Mouse (Mus musculus): ENCODE measurements around the gene Bcl2l11.
A peak's percentile ranks its signal among the peaks of the same experiment; 100 is the strongest.
"Not testable (repeated sequence)": the region's sequence is repeated elsewhere in the genome, so short reads cannot be mapped to it uniquely, and the experiment has no call there.

Gene Bcl2l11

GRCm38 (mm10) chr2:128125635-128126470, at the start of gene Bcl2l11:
TSS of gene Bcl2l11 (plus strand) at chr2:128126038.
- DNase-seq (ENCODE audit: low spot score), result peak; percentile 91

- no peak for DNase-seq (ENCODE audit: low spot score)
Observed at GRCm38 (mm10) chr2:128076936-128077335, 48.9 kb upstream of the Bcl2l11 start.

GRCm38 (mm10) chr2:128078859-128079258, 47.0 kb upstream of the Bcl2l11 start:
- no peak for DNase-seq (ENCODE audit: low spot score)

GRCm38 (mm10) chr2:128079316-128079715, 46.5 kb upstream of the Bcl2l11 start:
- no peak for DNase-seq (ENCODE audit: low spot score)

- no peak for DNase-seq (ENCODE audit: low spot score)
Observed at GRCm38 (mm10) chr2:128083844-128084243, 42.0 kb upstream of the Bcl2l11 start.

GRCm38 (mm10) chr2:128084607-128085006, 41.2 kb upstream of the Bcl2l11 start:
- DNase-seq (ENCODE audit: low spot score), result no peak

GRCm38 (mm10) chr2:128085481-128085880, 40.4 kb upstream of the Bcl2l11 start:
- DNase-seq (ENCODE audit: low spot score), result no peak

- no peak for DNase-seq (ENCODE audit: low spot score)
Observed at GRCm38 (mm10) chr2:128086301-128086886, 39.4 kb upstream of the Bcl2l11 start.

- no peak for DNase-seq (ENCODE audit: low spot score)
Observed at GRCm38 (mm10) chr2:128086996-128087526, 38.8 kb upstream of the Bcl2l11 start.

GRCm38 (mm10) chr2:128087798-128088545, 37.9 kb upstream of the Bcl2l11 start:
- DNase-seq (ENCODE audit: low spot score), result no peak

- DNase-seq (ENCODE audit: low spot score), result no peak
Observed at GRCm38 (mm10) chr2:128090283-128090885, 35.5 kb upstream of the Bcl2l11 start.

- DNase-seq (ENCODE audit: low spot score), result no peak
Observed at GRCm38 (mm10) chr2:128091431-128092369, 34.1 kb upstream of the Bcl2l11 start.

GRCm38 (mm10) chr2:128092451-128092850, 33.4 kb upstream of the Bcl2l11 start:
- DNase-seq (ENCODE audit: low spot score), result no peak

- no peak for DNase-seq (ENCODE audit: low spot score)
Observed at GRCm38 (mm10) chr2:128094196-128094595, 31.6 kb upstream of the Bcl2l11 start.

- no peak for DNase-seq (ENCODE audit: low spot score)
Observed at GRCm38 (mm10) chr2:128094602-128095001, 31.2 kb upstream of the Bcl2l11 start.

GRCm38 (mm10) chr2:128095270-128095669, 30.6 kb upstream of the Bcl2l11 start:
- DNase-seq (ENCODE audit: low spot score), result no peak

- no peak for DNase-seq (ENCODE audit: low spot score)
Observed at GRCm38 (mm10) chr2:128096070-128096469, 29.8 kb upstream of the Bcl2l11 start.

GRCm38 (mm10) chr2:128098118-128098517, 27.7 kb upstream of the Bcl2l11 start:
- DNase-seq (ENCODE audit: low spot score), result not testable (repeated sequence)

- no peak for DNase-seq (ENCODE audit: low spot score)
Observed at GRCm38 (mm10) chr2:128102086-128102485, 23.8 kb upstream of the Bcl2l11 start.

GRCm38 (mm10) chr2:128104815-128105214, 21.0 kb upstream of the Bcl2l11 start:
- DNase-seq (ENCODE audit: low spot score), result no peak

GRCm38 (mm10) chr2:128105651-128106050, 20.2 kb upstream of the Bcl2l11 start:
- no peak for DNase-seq (ENCODE audit: low spot score)
